Mouse (Mus musculus) cerebellum, adult (tissue): ENCODE measurements around the gene Mxd1.

ENCODE experiments used
- ATAC-seq: cut with Nextera tagmentation; 2 replicates; pipeline ENCODE4 v1.9.2; 2017; ENCODE audit warnings: mild to moderate bottlenecking, moderate library complexity, mixed read lengths; ENCODE audit not compliant: insufficient number of reproducible peaks, low FRiP score, low TSS enrichment

Mxd1 gene

GRCm38 (mm10) chr6:86607471-86607870 is 61.5 kb downstream of the Mxd1 start:
- no peak for ATAC-seq

GRCm38 (mm10) chr6:86606289-86606688 is 62.7 kb downstream of the Mxd1 start:
- ATAC-seq = no peak

GRCm38 (mm10) chr6:86605260-86605659 is 63.7 kb downstream of the Mxd1 start:
- no peak for ATAC-seq

GRCm38 (mm10) chr6:86599951-86600414 is 69.0 kb downstream of the Mxd1 start:
- ATAC-seq = no peak

- ATAC-seq = peak; percentile 67
Observed at GRCm38 (mm10) chr6:86599197-86599596, 69.8 kb downstream of the Mxd1 start.

GRCm38 (mm10) chr6:86598742-86599193 is 70.2 kb downstream of the Mxd1 start:
- ATAC-seq = 0 out of 2 replicates have a peak, but pooled peaks have one; percentile 19
